Mouse (Mus musculus) stomach, postnatal 0 days (tissue): ENCODE measurements at regions not wholly inside any gene's neighbourhood (a gene's known extent, or its start where the extent isn't known, plus 50 kb on each side); places are given as distances from the start of the nearest gene placed in this dataset.

Source experiments
- ATAC-seq: fragments of 200-750 bp; cut with Nextera tagmentation; 2 replicates; pipeline ENCODE4 v1.8.0; 2017; ENCODE audit not compliant: low FRiP score, low TSS enrichment
- DNase-seq: peaks from one replicate; pipeline ENCODE4 v3.0.0-alpha.2; 2016; ENCODE audit warnings: low spot score
- H3K27ac ChIP-seq: fragments of 300-500 bp; sonication (generic); replicated peaks from 2 replicates; pipeline ENCODE4 v1.5.1; 2014; ENCODE audit warnings: mild to moderate bottlenecking, control low read depth
- H3K27me3 ChIP-seq: fragments of 300-500 bp; sonication (generic); 2 replicates; pipeline ENCODE4 v1.6.1; 2014; ENCODE audit warnings: low read length; ENCODE audit not compliant: control insufficient read depth, insufficient read depth
- H3K36me3 ChIP-seq: fragments of 300-500 bp; sonication (generic); 2 replicates; pipeline ENCODE4 v1.6.1; 2014; ENCODE audit warnings: low read length, mixed read lengths; ENCODE audit not compliant: control insufficient read depth, insufficient read depth
- H3K4me1 ChIP-seq: fragments of 300-500 bp; sonication (generic); replicated peaks from 2 replicates; pipeline ENCODE4 v1.6.1; 2014; ENCODE audit warnings: antibody characterized with exemption; ENCODE audit not compliant: control insufficient read depth, insufficient read depth
- H3K4me2 ChIP-seq: fragments of 300-500 bp; sonication (generic); replicated peaks from 2 replicates; pipeline ENCODE4 v1.6.1; 2014; ENCODE audit warnings: low read depth, mild to moderate bottlenecking, control low read depth, moderate library complexity
- H3K4me3 ChIP-seq: fragments of 300-500 bp; sonication (generic); 2 replicates; pipeline ENCODE4 v1.5.1; 2014; ENCODE audit warnings: low read depth, low read length, control low read depth
- H3K9ac ChIP-seq: fragments of 300-500 bp; sonication (generic); 2 replicates; pipeline ENCODE4 v1.6.1; 2014; ENCODE audit warnings: mild to moderate bottlenecking, low read length, control low read depth, mixed read lengths
- H3K9me3 ChIP-seq: fragments of 300-500 bp; sonication (generic); 2 replicates; pipeline ENCODE4 v1.6.1; 2016; ENCODE audit warnings: low read length; ENCODE audit not compliant: control insufficient read depth
- CTCF ChIP-seq: IDR thresholded peaks from 2 replicates; pipeline ENCODE4 v1.5.1; 2016; ENCODE audit warnings: antibody characterized with exemption, low read depth, mild to moderate bottlenecking, moderate library complexity
- EP300 ChIP-seq: optimal IDR thresholded peaks from 2 replicates; pipeline ENCODE3; 2016; ENCODE audit warnings: antibody characterized with exemption
- WGBS: fragments of 180-500 bp; shearing (Covaris S2); extraction: QIAGEN DNeasy Blood & Tissue Kit; methylation state at CpG from one replicate; pipeline ENCODE4 v1.1.7; 2014; 5-methylcytosine and 5-hydroxymethylcytosine counted together

DNA sequence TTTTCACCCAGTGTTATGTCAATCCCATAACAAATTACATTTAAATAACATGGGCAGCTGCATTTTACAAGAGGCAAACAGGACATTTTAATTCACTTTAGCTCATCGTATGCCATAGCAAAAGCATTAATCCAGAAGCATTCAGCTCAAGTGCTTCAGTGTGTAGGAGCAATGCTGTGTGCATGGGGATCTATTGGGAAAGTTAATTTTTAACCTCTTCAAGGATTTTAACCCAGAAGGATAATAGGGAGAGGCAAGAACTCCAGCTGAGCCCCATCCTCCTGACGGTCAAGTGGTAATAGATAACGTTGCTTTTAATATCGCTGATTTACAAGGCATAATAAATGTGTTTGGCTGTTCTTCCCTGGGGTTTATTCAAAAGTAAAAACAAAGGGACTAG, 105.1 kb upstream of the Zfand5 start:
- DNase-seq, result no peak
- Histone ChIP-seq H3K27me3 (no peaks in the 10 kb centered on the region), H3K36me3 (no peaks in the 10 kb centered on the region), H3K9ac (no peak overlapping the region), H3K27ac (no peak overlapping the region), H3K4me2 (no peak overlapping the region), H3K4me3 (no peak overlapping the region), H3K4me1 (no peaks in the 10 kb centered on the region), H3K9me3 (no peaks in the 10 kb centered on the region)
- no peak for TF ChIP-seq CTCF
- no peak for TF ChIP-seq EP300
- no peak for ATAC-seq
- WGBS, result 39% methylated on average over 4 of the region's 4 CpGs

- Histone ChIP-seq H3K27ac (no peak overlapping the region), H3K9me3 (no peaks in the 10 kb centered on the region), H3K4me3 (no peak overlapping the region), H3K4me1 (no peaks in the 10 kb centered on the region), H3K27me3 (no peaks in the 10 kb centered on the region), H3K4me2 (no peak overlapping the region), H3K36me3 (no peaks in the 10 kb centered on the region), H3K9ac (no peak overlapping the region)
- DNase-seq (no peak), ATAC-seq (no peak)
- 61% methylated on average over 5 of the region's 5 CpGs for WGBS
- TF ChIP-seq EP300 (no peak), CTCF (no peak)
These were observed 105.6 kb upstream of the Zfand5 start for GRCm38 (mm10) chr19:21166465-21166860.

- Histone ChIP-seq H3K36me3 (no peaks in the 10 kb centered on the region), H3K9me3 (no peaks in the 10 kb centered on the region), H3K4me3 (no peak overlapping the region), H3K4me1 (no peaks in the 10 kb centered on the region), H3K27me3 (no peaks in the 10 kb centered on the region), H3K27ac (no peak overlapping the region), H3K9ac (no peak overlapping the region), H3K4me2 (no peak overlapping the region)
- ATAC-seq, result no peak
- WGBS, result 48% methylated on average over 10 of the region's 10 CpGs
- no peak for DNase-seq
- no peak for TF ChIP-seq EP300
- TF ChIP-seq CTCF, result no peak
These were observed 106.2 kb upstream of the Zfand5 start for GRCm38 (mm10) chr19:21165763-21166464.

- no peaks in the 10 kb centered on the region for H3K4me1 ChIP-seq
- TF ChIP-seq CTCF (no peak), EP300 (no peak)
- DNase-seq, result no peak
- H3K27ac ChIP-seq, result no peak overlapping the region
- no peaks in the 10 kb centered on the region for H3K9me3 ChIP-seq
- H3K9ac ChIP-seq, result no peak overlapping the region
- no peak overlapping the region for H3K4me2 ChIP-seq
- ATAC-seq, result no peak
- no peak overlapping the region for H3K4me3 ChIP-seq
- 82% methylated on average over 2 of the region's 2 CpGs for WGBS
- H3K27me3 ChIP-seq, result no peaks in the 10 kb centered on the region
- no peaks in the 10 kb centered on the region for H3K36me3 ChIP-seq
These were observed 108.1 kb upstream of the Zfand5 start for GRCm38 (mm10) chr19:21163978-21164377.

DNA sequence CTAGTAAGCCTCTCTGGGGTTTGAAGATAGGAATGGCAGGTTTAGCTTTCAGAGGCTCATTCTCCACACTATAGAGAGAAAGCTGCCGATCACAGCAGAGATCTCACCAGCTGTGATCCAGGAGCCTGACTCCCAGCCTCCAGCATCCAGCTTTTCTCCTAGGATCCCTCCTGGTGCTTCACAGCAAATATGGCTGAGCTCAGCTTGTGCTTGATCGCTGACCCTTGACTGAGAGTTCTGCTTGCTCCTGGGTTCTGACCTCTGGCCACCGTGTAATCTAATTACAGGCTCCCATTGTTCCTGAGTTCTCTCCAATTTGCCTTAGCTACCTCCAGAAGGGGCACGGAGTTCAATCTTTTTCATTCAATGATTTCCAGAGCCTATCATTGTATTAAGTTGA, 111.1 kb upstream of the Zfand5 start:
- 41% methylated on average over 4 of the region's 4 CpGs for WGBS
- DNase-seq (no peak), ATAC-seq (no peak)
- H3K4me2 ChIP-seq, result no peak overlapping the region
- no peaks in the 10 kb centered on the region for H3K27me3 ChIP-seq
- H3K9me3 ChIP-seq, result no peaks in the 10 kb centered on the region
- no peak overlapping the region for H3K4me3 ChIP-seq
- no peak overlapping the region for H3K27ac ChIP-seq
- H3K36me3 ChIP-seq, result no peaks in the 10 kb centered on the region
- H3K4me1 ChIP-seq, result no peaks in the 10 kb centered on the region
- H3K9ac ChIP-seq, result no peak overlapping the region
- TF ChIP-seq CTCF, result no peak
- no peak for TF ChIP-seq EP300

- DNase-seq (no peak), ATAC-seq (no peak)
- WGBS, result 74% methylated on average over 8 of the region's 8 CpGs
- Histone ChIP-seq H3K4me2 (no peak overlapping the region), H3K27ac (no peak overlapping the region), H3K9ac (no peak overlapping the region), H3K4me3 (no peak overlapping the region), H3K27me3 (no peaks in the 10 kb centered on the region), H3K9me3 (no peaks in the 10 kb centered on the region), H3K4me1 (no peaks in the 10 kb centered on the region), H3K36me3 (no peaks in the 10 kb centered on the region)
- no peak for TF ChIP-seq EP300
- no peak for TF ChIP-seq CTCF
These were observed 112.6 kb upstream of the Zfand5 start for GRCm38 (mm10) chr19:21159189-21160137.
